In genomic region chr4:114720696-114721095, GRCm38 (mm10) we compare ENCODE assay signal across 21 mouse cellular contexts.
DNase-seq lines count a peak whose midpoint lies in the region; ATAC-seq and TF ChIP-seq lines count a peak whose summit lies in the region.
"Had no signal": no experiment of that assay in that cellular context is flagged by ENCODE, and none has a peak within 500 bp of the region (broad histone marks: within the 10 kb centered on the region; RNA-seq: fewer than 3 reads in every experiment).

No protein-coding gene starts in this region.

- no peak for TF ChIP-seq POLR2A in thymus, adult 2 months (IDR thresholded peaks at IDR 0.05; ENCODE audit: control insufficient read depth, extremely low read depth, insufficient read depth, low read length, poor library complexity)

- peaks cover 19% of the 10 kb centered on the region; the same call in 1 of the 2 replicates for H3K27me3 ChIP-seq in limb, embryonic 11.5 days (ENCODE audit: control insufficient read depth, insufficient read depth, low read length)
- H3K27me3 ChIP-seq in limb, embryonic 10.5 days (ENCODE audit: low read depth, poor library complexity, severe bottlenecking) = peaks cover 91% of the 10 kb centered on the region
- peaks cover 8% of the 10 kb centered on the region; the same call in 1 of the 2 replicates for H3K27me3 ChIP-seq in embryonic facial prominence, embryonic 12.5 days
- H3K27me3 ChIP-seq in limb, embryonic 12.5 days = peaks cover 70% of the 10 kb centered on the region
- H3K27me3 ChIP-seq in intestine, embryonic 15.5 days (replicated peaks) = no peaks in the 10 kb centered on the region
- no peaks in the 10 kb centered on the region for H3K27me3 ChIP-seq in thymus, adult 2 months (ENCODE audit: control insufficient read depth, insufficient read depth, low read length)
- H3K27me3 ChIP-seq: forebrain, embryonic 15.5 days had no signal

- H3K4me1 ChIP-seq in limb, embryonic 11.5 days (ENCODE audit: control insufficient read depth, insufficient read depth, low read length) = peaks cover 12% of the 10 kb centered on the region
- peaks cover 40% of the 10 kb centered on the region for H3K4me1 ChIP-seq in limb, embryonic 10.5 days
- H3K4me1 ChIP-seq in embryonic facial prominence, embryonic 12.5 days = peaks cover 23% of the 10 kb centered on the region
- H3K4me1 ChIP-seq in limb, embryonic 12.5 days (replicated peaks) = peaks cover 31% of the 10 kb centered on the region
- H3K4me1 ChIP-seq in intestine, embryonic 15.5 days (replicated peaks) = no peaks in the 10 kb centered on the region
- H3K4me1 ChIP-seq in thymus, adult 2 months (replicated peaks; ENCODE audit: control insufficient read depth, insufficient read depth, low read length) = no peaks in the 10 kb centered on the region
- H3K4me1 ChIP-seq: forebrain, embryonic 15.5 days had no signal

- intact Hi-C loops in gastrocnemius, postnatal 36 days (cut with DNase I) = no loop called here

- TF ChIP-seq CTCF in thymus, adult 2 months (IDR thresholded peaks at IDR 0.05; ENCODE audit: borderline replicate concordance, control insufficient read depth, extremely low read depth, insufficient read depth, low read length, poor library complexity) = no peak

- no peaks in the 10 kb centered on the region for H3K9me3 ChIP-seq in limb, embryonic 11.5 days (ENCODE audit: control insufficient read depth, low read length)
- H3K9me3 ChIP-seq in limb, embryonic 10.5 days (replicated peaks) = peaks cover 6% of the 10 kb centered on the region; the same call in 1 of the 2 replicates
- peaks cover 8% of the 10 kb centered on the region; the same call in 1 of the 2 replicates for H3K9me3 ChIP-seq in embryonic facial prominence, embryonic 12.5 days
- peaks cover 13% of the 10 kb centered on the region; the same call in 1 of the 2 replicates for H3K9me3 ChIP-seq in limb, embryonic 12.5 days
- no peaks in the 10 kb centered on the region for H3K9me3 ChIP-seq in intestine, embryonic 15.5 days
- H3K9me3 ChIP-seq: forebrain, embryonic 15.5 days had no signal

- peak; percentile 48 for DNase-seq in limb, embryonic 11.5 days (ENCODE audit: low spot score)
- no peak for DNase-seq in limb, embryonic 10.5 days (ENCODE audit: low spot score)
- DNase-seq in thymus, adult 2 months = no peak
- no peak for DNase-seq in gastrocnemius, postnatal 36 days
- no peak for DNase-seq in spleen, postnatal 36 days (ENCODE audit: low spot score in 2 of 2)
- DNase-seq: adrenal gland, adult 8-10 months; adrenal gland, postnatal 36 days; B cell, adult 2 months; cerebellum, adult 11 months; cerebellum, adult 8-10 months; cerebellum, postnatal 14 days; gastrocnemius, postnatal 14 days had no signal

- H3K9ac ChIP-seq in limb, embryonic 11.5 days (ENCODE audit: low read length) = no peak overlapping the region
- H3K9ac ChIP-seq in embryonic facial prominence, embryonic 12.5 days = no peak overlapping the region
- no peak overlapping the region for H3K9ac ChIP-seq in limb, embryonic 12.5 days (replicated peaks)
- no peak overlapping the region for H3K9ac ChIP-seq in intestine, embryonic 15.5 days
- H3K9ac ChIP-seq: forebrain, embryonic 15.5 days; heart, embryonic 12.5 days; hindbrain, embryonic 14.5 days had no signal

- no peak overlapping the region for H3K4me3 ChIP-seq in limb, embryonic 11.5 days (ENCODE audit: low read depth, low read length)
- H3K4me3 ChIP-seq in limb, embryonic 10.5 days = no peak overlapping the region
- H3K4me3 ChIP-seq in embryonic facial prominence, embryonic 12.5 days = no peak overlapping the region
- no peak overlapping the region for H3K4me3 ChIP-seq in limb, embryonic 12.5 days (replicated peaks)
- no peak overlapping the region for H3K4me3 ChIP-seq in intestine, embryonic 15.5 days (replicated peaks)
- no peak overlapping the region for H3K4me3 ChIP-seq in thymus, adult 2 months (ENCODE audit: control insufficient read depth, insufficient read depth, low read length)
- H3K4me3 ChIP-seq: forebrain, embryonic 15.5 days; heart, embryonic 12.5 days; hindbrain, embryonic 10.5 days had no signal

- no peaks in the 10 kb centered on the region for H3K36me3 ChIP-seq in limb, embryonic 11.5 days (ENCODE audit: control insufficient read depth, insufficient read depth, low read length)
- H3K36me3 ChIP-seq in limb, embryonic 10.5 days = no peaks in the 10 kb centered on the region
- H3K36me3 ChIP-seq in embryonic facial prominence, embryonic 12.5 days = no peaks in the 10 kb centered on the region
- no peaks in the 10 kb centered on the region for H3K36me3 ChIP-seq in limb, embryonic 12.5 days
- no peaks in the 10 kb centered on the region for H3K36me3 ChIP-seq in intestine, embryonic 15.5 days
- no peaks in the 10 kb centered on the region for H3K36me3 ChIP-seq in thymus, adult 2 months (ENCODE audit: control insufficient read depth, insufficient read depth, low read length)
- H3K36me3 ChIP-seq: forebrain, embryonic 15.5 days; G1E; heart, embryonic 12.5 days; hindbrain, embryonic 10.5 days had no signal

- H3K27ac ChIP-seq in limb, embryonic 11.5 days (replicated peaks; ENCODE audit: low read depth, low read length) = no peak overlapping the region
- H3K27ac ChIP-seq in limb, embryonic 10.5 days = no peak overlapping the region
- peak overlapping the region; percentile 12 for H3K27ac ChIP-seq in embryonic facial prominence, embryonic 12.5 days
- H3K27ac ChIP-seq in limb, embryonic 12.5 days = 0 out of 2 replicates have a peak overlapping the region, but pooled peaks have one; percentile 35
- no peak overlapping the region for H3K27ac ChIP-seq in intestine, embryonic 15.5 days
- H3K27ac ChIP-seq in thymus, adult 2 months (ENCODE audit: control insufficient read depth, insufficient read depth, low read length) = no peak overlapping the region
- H3K27ac ChIP-seq: forebrain, embryonic 15.5 days; hindbrain, embryonic 10.5 days; hindbrain, embryonic 14.5 days had no signal

- no peak for ATAC-seq in limb, embryonic 11.5 days (ENCODE audit: insufficient number of reproducible peaks, low FRiP score, low TSS enrichment, low read depth)
- ATAC-seq in embryonic facial prominence, embryonic 12.5 days (ENCODE audit: insufficient number of reproducible peaks, insufficient read depth, low FRiP score, low TSS enrichment) = no peak
- ATAC-seq in limb, embryonic 12.5 days (ENCODE audit: insufficient number of reproducible peaks, insufficient read depth, low FRiP score, low TSS enrichment, low read depth) = no peak
- ATAC-seq in intestine, embryonic 15.5 days = no peak
- ATAC-seq: CD4-positive, CD25-positive, alpha-beta regulatory T cell, adult 4 months; forebrain, embryonic 15.5 days had no signal

- 7% methylated on average over 3 of the region's 3 CpGs for WGBS in limb, embryonic 11.5 days
- 15% methylated on average over 3 of the region's 3 CpGs for WGBS in limb, embryonic 10.5 days
- 21% methylated on average over 3 of the region's 3 CpGs for WGBS in embryonic facial prominence, embryonic 12.5 days
- WGBS in limb, embryonic 12.5 days = 9% methylated on average over 3 of the region's 3 CpGs
- whole genome bisulfite sequencing in intestine, embryonic 15.5 days = 64% methylated on average over 3 of the region's 3 CpGs
- 84% methylated on average over 3 of the region's 3 CpGs for WGBS in thymus, adult 2 months

- no peak overlapping the region for H3K4me2 ChIP-seq in limb, embryonic 11.5 days (ENCODE audit: low read depth, severe bottlenecking)
- no peak overlapping the region for H3K4me2 ChIP-seq in embryonic facial prominence, embryonic 12.5 days (replicated peaks)
- 0 out of 2 replicates have a peak overlapping the region, but pooled peaks have one; percentile 8 for H3K4me2 ChIP-seq in limb, embryonic 12.5 days
- H3K4me2 ChIP-seq in intestine, embryonic 15.5 days (replicated peaks) = no peak overlapping the region
- H3K4me2 ChIP-seq: forebrain, embryonic 15.5 days; heart, embryonic 12.5 days; hindbrain, embryonic 14.5 days had no signal

Comparison
In these comparisons a context has a peak if more than half of its experiments do, and no peak if none do; other contexts are left out.
1. H3K27ac ChIP-seq: peak in embryonic facial prominence, embryonic 12.5 days (single experiment) and limb, embryonic 12.5 days (single experiment); none in limb, embryonic 11.5 days (single experiment), limb, embryonic 10.5 days (single experiment), intestine, embryonic 15.5 days (single experiment) and thymus, adult 2 months (single experiment).